ENCODE assay signal across 17 mouse cellular contexts in genomic region chr1:192293391-192293790, GRCm38 (mm10).
"Had no signal": no experiment of that assay in that cellular context is flagged by ENCODE, and none has a peak within 500 bp of the region (broad histone marks: within the 10 kb centered on the region; RNA-seq: fewer than 3 reads in every experiment).

No protein-coding gene starts in this region.

- H3K27ac ChIP-seq: left cerebral cortex, adult 2 months; limb, embryonic 10.5 days; liver, embryonic 15.5 days; midbrain, embryonic 10.5 days; neural tube, embryonic 12.5 days had no signal

- H3K27me3 ChIP-seq: liver, embryonic 15.5 days; neural tube, embryonic 12.5 days had no signal

- DNase-seq: kidney, adult 18-20 months; kidney, postnatal 10 days; lung, adult 2 months; lung, postnatal 10 days; lung, postnatal 4 days; midbrain, embryonic 14.5 days; retina, postnatal 1 day; right cerebral cortex, postnatal 4 days; spleen, adult 18-20 months; thymus, postnatal 4 days had no signal

- H3K4me3 ChIP-seq: left cerebral cortex, adult 2 months; limb, embryonic 10.5 days; liver, embryonic 15.5 days; midbrain, embryonic 10.5 days; myocyte; neural tube, embryonic 12.5 days had no signal

- H3K9ac ChIP-seq: liver, embryonic 15.5 days; neural tube, embryonic 12.5 days had no signal

- H3K4me2 ChIP-seq: liver, embryonic 11.5 days; liver, embryonic 15.5 days; neural tube, embryonic 12.5 days had no signal

- H3K36me3 ChIP-seq: limb, embryonic 10.5 days; liver, embryonic 15.5 days; midbrain, embryonic 10.5 days; neural tube, embryonic 12.5 days had no signal

- H3K4me1 ChIP-seq: limb, embryonic 10.5 days; liver, embryonic 15.5 days; neural tube, embryonic 12.5 days had no signal

- H3K9me3 ChIP-seq: limb, embryonic 10.5 days; liver, embryonic 15.5 days; midbrain, embryonic 10.5 days; neural tube, embryonic 12.5 days had no signal
